Mouse (Mus musculus) cerebellum, postnatal 25 days (tissue): ENCODE measurements at regions not wholly inside any gene's neighbourhood (a gene's known extent, or its start where the extent isn't known, plus 50 kb on each side); places are given as distances from the start of the nearest gene placed in this dataset.

Experiments
- DNase-seq, 2 experiments: peaks; one replicate each; pipeline ENCODE4 v3.0.0; 2021; ENCODE audit warnings: mixed read lengths in 2 of 2

DNA sequence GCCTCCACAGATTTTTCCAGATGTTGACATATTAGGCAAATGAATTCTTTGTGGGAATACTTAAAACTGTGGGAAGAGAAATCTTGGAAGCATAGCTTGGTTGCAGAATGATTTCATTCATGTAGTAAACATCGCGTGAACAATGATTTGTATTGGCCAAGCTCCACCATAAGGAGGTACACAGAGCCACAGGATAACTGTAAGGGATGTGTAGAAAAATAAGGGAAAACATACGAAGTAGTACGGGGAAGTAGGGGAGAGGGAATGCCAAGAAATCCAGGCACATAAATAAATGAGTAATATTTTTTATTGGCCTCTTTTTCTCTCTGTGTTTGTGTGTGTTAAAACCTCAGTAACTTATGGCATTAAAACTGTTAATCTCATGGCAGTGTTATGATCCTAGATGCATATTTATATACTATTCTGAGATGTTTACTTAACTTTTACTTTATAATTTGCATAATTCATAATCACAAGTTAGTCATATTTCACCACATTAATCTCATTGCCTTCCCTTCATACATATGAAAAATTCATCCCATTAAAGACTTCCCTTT is 54.5 kb upstream of the Adamts5 start:
- no peak for DNase-seq

DNA sequence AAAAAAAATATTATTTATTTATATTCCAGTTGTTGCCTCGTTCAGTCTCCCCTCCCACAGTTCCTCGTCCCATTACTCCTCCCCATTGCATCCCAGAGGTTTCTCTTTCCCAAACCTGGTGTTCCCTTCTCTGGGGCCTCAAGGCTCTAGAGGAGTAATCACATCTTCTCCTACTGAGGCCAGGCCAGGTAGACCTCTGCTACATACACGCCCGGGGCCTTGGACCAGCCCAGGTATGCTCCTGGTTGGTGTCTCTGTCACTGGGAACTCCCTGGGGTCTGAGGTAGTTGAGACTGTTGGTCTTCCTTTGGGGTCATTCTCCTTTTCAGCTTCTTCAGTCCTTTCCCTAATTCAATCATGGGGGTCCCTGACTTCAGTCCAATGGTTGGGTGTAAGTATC is 50.0 kb upstream of the Adamts5 start:
- no peak for DNase-seq
